Mouse (Mus musculus) embryonic facial prominence, embryonic 11.5 days (tissue): Measurements from ENCODE around the gene Tpd52l2. TPM values are rescaled to one million over a fixed set of nuclear protein-coding genes. Genes with fewer than 3 reads are reported as not detected.
A peak's percentile ranks its signal among the peaks of the same experiment; 100 is the strongest.

Source experiments
- ATAC-seq: fragments of 200-750 bp; cut with Nextera tagmentation; replicated peaks from 2 replicates; pipeline ENCODE4 v1.8.0; 2017; ENCODE audit warnings: low read depth; ENCODE audit not compliant: insufficient number of reproducible peaks, low FRiP score, low TSS enrichment
- DNase-seq: peaks from one replicate; pipeline ENCODE4 v3.0.0-alpha.2; 2015; ENCODE audit warnings: low spot score
- H3K27ac ChIP-seq: fragments of 300-500 bp; sonication (generic); replicated peaks from 2 replicates; pipeline ENCODE4 v1.5.1; 2014; ENCODE audit warnings: mild to moderate bottlenecking, low read depth, low read length, control low read depth
- H3K27me3 ChIP-seq: fragments of 300-500 bp; sonication (generic); 2 replicates; pipeline ENCODE4 v1.6.1; 2014; ENCODE audit warnings: mild to moderate bottlenecking, low read length, moderate library complexity, mixed read lengths; ENCODE audit not compliant: control insufficient read depth, insufficient read depth
- H3K36me3 ChIP-seq: fragments of 300-500 bp; sonication (generic); replicated peaks from 2 replicates; pipeline ENCODE4 v1.6.1; 2014; ENCODE audit warnings: low read depth, mild to moderate bottlenecking, low read length, moderate library complexity, mixed read lengths; ENCODE audit not compliant: control insufficient read depth, insufficient read depth
- H3K4me1 ChIP-seq: fragments of 300-500 bp; sonication (generic); 2 replicates; pipeline ENCODE4 v1.6.1; 2014; ENCODE audit warnings: low read length, mixed read lengths; ENCODE audit not compliant: control insufficient read depth, insufficient read depth
- H3K4me2 ChIP-seq: fragments of 300-500 bp; sonication (generic); 2 replicates; pipeline ENCODE4 v1.6.1; 2014; ENCODE audit warnings: low read depth, mild to moderate bottlenecking, control low read depth, low read length, moderate library complexity
- H3K4me3 ChIP-seq: fragments of 300-500 bp; sonication (generic); 2 replicates; pipeline ENCODE4 v1.5.1; 2014; ENCODE audit warnings: low read depth, low read length, control low read depth
- H3K9ac ChIP-seq: fragments of 300-500 bp; sonication (generic); replicated peaks from 2 replicates; pipeline ENCODE4 v1.6.1; 2014; ENCODE audit warnings: mild to moderate bottlenecking, control low read depth, low read length
- H3K9me3 ChIP-seq: fragments of 300-500 bp; sonication (generic); replicated peaks from 2 replicates; pipeline ENCODE4 v1.6.1; 2016; ENCODE audit warnings: mild to moderate bottlenecking, low read length, inconsistent platforms, mixed read lengths; ENCODE audit not compliant: control insufficient read depth
- WGBS: fragments of 180-500 bp; shearing (Covaris S2); extraction: QIAGEN DNeasy Blood & Tissue Kit; methylation state at CpG from one replicate; pipeline ENCODE4 v1.1.7; 2014; 5-methylcytosine and 5-hydroxymethylcytosine counted together
- polyA plus RNA-seq: library from polyadenylated mRNA; unstranded; fragments of >200 nt; fragmentation: Nextera tagmentation; extraction: Ambion mirVana; gene quantifications from 2 replicates; pipeline ENCODE4 v1.2.1, GENCODE M21; 2014

Tpd52l2 gene
- 166 and 169 TPM in 2 replicates for polyA plus RNA-seq

DNA sequence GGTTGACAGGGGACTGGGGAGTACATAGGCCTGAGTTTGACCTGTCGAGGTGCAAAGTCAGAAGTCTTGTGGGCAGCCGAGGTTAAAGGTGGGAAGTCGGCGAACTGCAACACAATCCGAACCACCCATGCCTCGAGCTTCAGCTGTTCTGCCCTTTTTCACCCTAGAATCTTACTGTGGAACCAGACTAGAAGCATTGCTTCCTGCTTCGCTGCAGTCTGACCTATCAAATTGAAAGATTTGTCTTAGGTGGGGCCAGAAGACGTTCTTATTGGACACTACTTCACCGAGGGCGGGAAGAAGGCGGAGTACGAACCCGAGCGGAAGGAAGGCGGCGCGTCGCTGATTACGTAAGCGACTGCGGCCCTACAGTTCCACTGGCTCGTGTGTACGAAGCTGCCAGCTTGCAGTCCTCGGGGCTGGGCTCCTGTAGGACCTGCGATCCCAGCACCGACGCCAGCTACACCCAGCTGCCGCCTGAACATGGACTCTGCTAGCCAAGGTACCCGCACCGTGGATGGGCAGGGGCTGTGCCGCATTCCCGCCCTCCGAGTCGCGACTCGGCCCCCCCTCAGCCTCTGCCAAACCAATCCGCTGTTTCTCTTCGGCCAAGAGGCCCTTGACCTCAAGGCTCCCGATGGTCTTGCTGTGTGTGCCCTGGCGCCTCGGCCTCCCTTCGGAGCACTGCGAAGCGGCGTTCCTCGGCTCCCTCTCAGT, at the start of gene Tpd52l2:
Gene Tpd52l2, plus strand, starts transcription at position 312 of the 717 bp plus-strand sequence.
- H3K27me3 ChIP-seq: no peaks in the 10 kb centered on the region
- WGBS: under 1% methylated on average over 46 of the region's 46 CpGs
- peak within 1 kb of the TSS; percentile 69 for H3K4me2 ChIP-seq

GRCm38 (mm10) chr2:181452181-181452580, 44.8 kb upstream of the Tpd52l2 start:
- Histone ChIP-seq H3K27ac (no peak overlapping the region), H3K9ac (no peak overlapping the region), H3K27me3 (no peaks in the 10 kb centered on the region), H3K4me3 (no peak overlapping the region), H3K4me2 (no peak overlapping the region), H3K4me1 (no peaks in the 10 kb centered on the region), H3K36me3 (no peaks in the 10 kb centered on the region), H3K9me3 (no peaks in the 10 kb centered on the region)
- ATAC-seq (no peak), DNase-seq (no peak)
- 74% methylated on average over 4 of the region's 4 CpGs for WGBS

More for the DNA sequence above, at the start of gene Tpd52l2:
- H3K9me3 ChIP-seq: no peaks in the 10 kb centered on the region
- ATAC-seq: peak; percentile 96
- H3K4me1 ChIP-seq: no peaks in the 10 kb centered on the region; the same call in 1 of the 2 replicates
- H3K27ac ChIP-seq: peak within 1 kb of the TSS; percentile 65
- H3K36me3 ChIP-seq: peaks cover under 1% of the 10 kb centered on the region; the same call in 1 of the 2 replicates
- peak; percentile 97 for DNase-seq
- peak within 1 kb of the TSS; percentile 54 for H3K4me3 ChIP-seq
- peak within 1 kb of the TSS; percentile 76 for H3K9ac ChIP-seq

GRCm38 (mm10) chr2:181453274-181453673, 43.7 kb upstream of the Tpd52l2 start:
- Histone ChIP-seq H3K4me2 (no peak overlapping the region), H3K9ac (no peak overlapping the region), H3K4me1 (no peaks in the 10 kb centered on the region), H3K27ac (no peak overlapping the region), H3K9me3 (no peaks in the 10 kb centered on the region), H3K4me3 (no peak overlapping the region), H3K36me3 (no peaks in the 10 kb centered on the region), H3K27me3 (no peaks in the 10 kb centered on the region; the same call in 1 of the 2 replicates)
- peak; percentile 10 for DNase-seq
- no peak for ATAC-seq
- 32% methylated on average over 1 of the region's 1 CpGs for WGBS

DNA sequence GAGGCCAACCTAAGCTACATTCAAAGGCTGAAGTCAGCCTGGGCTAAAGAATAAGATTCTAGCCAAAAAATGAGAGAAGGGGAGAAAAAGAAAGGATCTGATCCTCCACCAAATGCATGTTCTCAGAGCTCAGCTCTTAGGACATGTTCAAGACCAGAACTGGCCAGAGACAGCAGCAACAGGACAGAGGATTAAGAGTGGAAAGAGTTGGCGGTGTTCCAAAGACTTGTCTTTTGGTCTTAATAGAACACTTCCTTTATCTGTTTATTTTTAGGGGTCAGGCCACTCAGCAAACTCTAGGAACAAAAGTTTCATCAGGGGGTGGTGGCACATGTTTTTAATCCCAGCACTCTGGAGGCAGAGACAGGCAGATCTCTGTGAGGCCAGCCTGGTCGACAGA, 41.0 kb upstream of the Tpd52l2 start:
- Histone ChIP-seq H3K4me2 (no peak overlapping the region), H3K4me1 (peaks cover 2% of the 10 kb centered on the region; the same call in 1 of the 2 replicates), H3K36me3 (no peaks in the 10 kb centered on the region), H3K9ac (no peak overlapping the region), H3K27me3 (no peaks in the 10 kb centered on the region; the same call in 1 of the 2 replicates), H3K9me3 (no peaks in the 10 kb centered on the region), H3K4me3 (no peak overlapping the region), H3K27ac (no peak overlapping the region)
- 78% methylated on average over 2 of the region's 2 CpGs for WGBS
- ATAC-seq: no peak
- no peak for DNase-seq

GRCm38 (mm10) chr2:181457831-181458230, 39.1 kb upstream of the Tpd52l2 start:
- Histone ChIP-seq H3K9me3 (no peaks in the 10 kb centered on the region), H3K4me1 (peaks cover 2% of the 10 kb centered on the region; the same call in 1 of the 2 replicates), H3K9ac (peak overlapping the region; percentile 78; the same call in 1 of the 2 replicates), H3K27me3 (no peaks in the 10 kb centered on the region; the same call in 1 of the 2 replicates), H3K4me3 (peak overlapping the region; percentile 91), H3K4me2 (peak overlapping the region; percentile 99), H3K27ac (no peak overlapping the region), H3K36me3 (no peaks in the 10 kb centered on the region)
- WGBS: 5% methylated on average over 15 of the region's 15 CpGs
- no peak for ATAC-seq
- DNase-seq: peak; percentile 46

GRCm38 (mm10) chr2:181458411-181459152, 38.4 kb upstream of the Tpd52l2 start:
- Histone ChIP-seq H3K4me3 (peak overlapping the region; percentile 91), H3K36me3 (no peaks in the 10 kb centered on the region), H3K4me2 (peak overlapping the region; percentile 99), H3K27me3 (no peaks in the 10 kb centered on the region; the same call in 1 of the 2 replicates), H3K9ac (peak overlapping the region; percentile 78), H3K4me1 (peaks cover 2% of the 10 kb centered on the region; the same call in 1 of the 2 replicates), H3K9me3 (no peaks in the 10 kb centered on the region), H3K27ac (no peak overlapping the region; the same call in 1 of the 2 replicates)
- ATAC-seq (peak; percentile 19; the same call in 1 of the 2 replicates), DNase-seq (peak; percentile 44)
- under 1% methylated on average over 55 of the region's 72 CpGs for WGBS

DNA sequence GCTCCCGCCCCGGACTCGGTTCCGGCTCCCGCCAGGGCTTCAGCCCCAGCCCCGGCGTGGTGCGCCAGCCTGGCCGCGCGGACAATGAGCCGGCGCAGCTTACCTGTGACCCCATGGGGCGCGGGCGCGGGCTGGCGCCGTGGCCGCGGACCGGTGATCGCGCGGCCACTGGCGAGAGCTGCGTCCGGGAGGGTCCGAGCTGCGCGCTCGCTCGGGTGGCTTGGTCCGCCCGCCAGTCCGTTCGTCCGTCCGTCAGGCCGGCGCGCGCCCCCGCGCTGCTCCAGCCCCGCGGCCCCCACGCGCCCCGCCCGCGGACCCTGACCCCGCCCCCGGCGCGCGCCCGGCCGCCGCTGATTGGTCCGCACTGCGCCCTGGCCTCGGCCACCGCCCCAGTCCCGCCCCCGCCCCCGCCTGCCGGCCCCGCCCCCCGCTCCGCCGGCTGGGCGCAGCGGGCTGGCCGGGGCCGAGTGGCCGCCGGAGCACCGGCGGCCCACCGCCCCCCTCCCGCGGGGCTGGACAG, 37.7 kb upstream of the Tpd52l2 start, which contains the start of gene Zbtb46:
Gene Zbtb46, minus strand, starts transcription at position 274 of the 520 bp plus-strand sequence.
- Histone ChIP-seq H3K9me3 (no peaks in the 10 kb centered on the region), H3K36me3 (no peaks in the 10 kb centered on the region), H3K4me3 (peak within 1 kb of the TSS; percentile 91), H3K4me2 (peak within 1 kb of the TSS; percentile 99), H3K27ac (no peak within 1 kb of the TSS; the same call in 1 of the 2 replicates), H3K27me3 (no peaks in the 10 kb centered on the region; the same call in 1 of the 2 replicates), H3K4me1 (peaks cover 2% of the 10 kb centered on the region; the same call in 1 of the 2 replicates), H3K9ac (peak within 1 kb of the TSS; percentile 78)
- ATAC-seq (peak; percentile 74), DNase-seq (peak; percentile 87)
- WGBS: under 1% methylated on average over 55 of the region's 83 CpGs
